Mouse (Mus musculus): ENCODE data around the gene Etv6. TPM values are rescaled to one million over a fixed set of nuclear protein-coding genes. Genes with fewer than 3 reads are reported as not detected.
A peak's percentile ranks its signal among the peaks of the same experiment; 100 is the strongest.

Gene Etv6
- polyA plus RNA-seq, 1 experiment from 2014 or later = 16.5 TPM

- H3K9ac ChIP-seq (ENCODE audit: low read length) = no peak overlapping the region
- H3K36me3 ChIP-seq (ENCODE audit: control insufficient read depth, insufficient read depth, low read length) = peaks cover 10% of the 10 kb centered on the region
- H3K4me3 ChIP-seq (ENCODE audit: low read depth, low read length) = no peak overlapping the region
- H3K27ac ChIP-seq (ENCODE audit: low read depth) = peak overlapping the region; percentile 61
- H3K4me1 ChIP-seq (replicated peaks; ENCODE audit: control insufficient read depth, insufficient read depth, low read length) = peaks cover 22% of the 10 kb centered on the region
- 16% methylated on average over 6 of the region's 6 CpGs for WGBS
- ATAC-seq (replicated peaks; ENCODE audit: low FRiP score, low TSS enrichment, low read depth) (peak; percentile 62; the same call in 1 of the 2 replicates), DNase-seq (ENCODE audit: low spot score) (no peak)
- no peaks in the 10 kb centered on the region for H3K9me3 ChIP-seq (ENCODE audit: control insufficient read depth, low read length)
- H3K4me2 ChIP-seq (ENCODE audit: low read length) = no peak overlapping the region
- no peaks in the 10 kb centered on the region for H3K27me3 ChIP-seq (replicated peaks; ENCODE audit: control insufficient read depth, insufficient read depth, low read length)
Observed at GRCm38 (mm10) chr6:134157533-134158115, 122.1 kb downstream of the Etv6 start.

- ATAC-seq (replicated peaks; ENCODE audit: low FRiP score, low TSS enrichment, low read depth) = no peak
- Histone ChIP-seq H3K9me3 (ENCODE audit: control insufficient read depth, low read length) (no peaks in the 10 kb centered on the region), H3K9ac (ENCODE audit: low read length) (no peak overlapping the region), H3K4me1 (replicated peaks; ENCODE audit: control insufficient read depth, insufficient read depth, low read length) (peaks cover 22% of the 10 kb centered on the region; the same call in 1 of the 2 replicates), H3K4me3 (ENCODE audit: low read depth, low read length) (no peak overlapping the region), H3K36me3 (ENCODE audit: control insufficient read depth, insufficient read depth, low read length) (peaks cover 10% of the 10 kb centered on the region), H3K27ac (ENCODE audit: low read depth) (peak overlapping the region; percentile 61; the same call in 1 of the 2 replicates), H3K4me2 (ENCODE audit: low read length) (no peak overlapping the region), H3K27me3 (replicated peaks; ENCODE audit: control insufficient read depth, insufficient read depth, low read length) (no peaks in the 10 kb centered on the region)
- DNase-seq (ENCODE audit: low spot score) = no peak
- 37% methylated on average over 2 of the region's 2 CpGs for WGBS
Observed at GRCm38 (mm10) chr6:134158201-134158600, 122.7 kb downstream of the Etv6 start.

GRCm38 (mm10) chr6:134159672-134160071 lies 124.2 kb downstream of the Etv6 start:
- no peaks in the 10 kb centered on the region for H3K9me3 ChIP-seq (ENCODE audit: control insufficient read depth, low read length)
- H3K4me3 ChIP-seq (ENCODE audit: low read depth, low read length) = no peak overlapping the region

GRCm38 (mm10) chr6:134161040-134161439 lies 125.5 kb downstream of the Etv6 start:
- Histone ChIP-seq H3K27ac (ENCODE audit: low read depth) (no peak overlapping the region), H3K27me3 (replicated peaks; ENCODE audit: control insufficient read depth, insufficient read depth, low read length) (no peaks in the 10 kb centered on the region), H3K4me1 (replicated peaks; ENCODE audit: control insufficient read depth, insufficient read depth, low read length) (peaks cover 18% of the 10 kb centered on the region; the same call in 1 of the 2 replicates), H3K9ac (ENCODE audit: low read length) (no peak overlapping the region), H3K9me3 (ENCODE audit: control insufficient read depth, low read length) (no peaks in the 10 kb centered on the region), H3K4me2 (ENCODE audit: low read length) (no peak overlapping the region), H3K4me3 (ENCODE audit: low read depth, low read length) (no peak overlapping the region), H3K36me3 (ENCODE audit: control insufficient read depth, insufficient read depth, low read length) (peaks cover 10% of the 10 kb centered on the region)
- 73% methylated on average over 13 of the region's 13 CpGs for WGBS
- ATAC-seq (replicated peaks; ENCODE audit: low FRiP score, low TSS enrichment, low read depth) = no peak
- DNase-seq (ENCODE audit: low spot score) = no peak

More at GRCm38 (mm10) chr6:134159672-134160071, 124.2 kb downstream of the Etv6 start:
- H3K27ac ChIP-seq (ENCODE audit: low read depth) = no peak overlapping the region
- peaks cover 22% of the 10 kb centered on the region; the same call in 1 of the 2 replicates for H3K4me1 ChIP-seq (replicated peaks; ENCODE audit: control insufficient read depth, insufficient read depth, low read length)
- no peak overlapping the region for H3K4me2 ChIP-seq (ENCODE audit: low read length)
- H3K9ac ChIP-seq (ENCODE audit: low read length) = no peak overlapping the region
- peaks cover 10% of the 10 kb centered on the region for H3K36me3 ChIP-seq (ENCODE audit: control insufficient read depth, insufficient read depth, low read length)
- DNase-seq (ENCODE audit: low spot score) (no peak), ATAC-seq (replicated peaks; ENCODE audit: low FRiP score, low TSS enrichment, low read depth) (no peak)
- WGBS = 66% methylated on average over 4 of the region's 4 CpGs
- no peaks in the 10 kb centered on the region for H3K27me3 ChIP-seq (replicated peaks; ENCODE audit: control insufficient read depth, insufficient read depth, low read length)

GRCm38 (mm10) chr6:134163346-134163745 lies 127.8 kb downstream of the Etv6 start:
- ATAC-seq (replicated peaks; ENCODE audit: low FRiP score, low TSS enrichment, low read depth) (no peak), DNase-seq (ENCODE audit: low spot score) (no peak)
- H3K9ac ChIP-seq (ENCODE audit: low read length) = no peak overlapping the region
- H3K4me2 ChIP-seq (ENCODE audit: low read length) = no peak overlapping the region
- no peaks in the 10 kb centered on the region for H3K27me3 ChIP-seq (replicated peaks; ENCODE audit: control insufficient read depth, insufficient read depth, low read length)
- no peaks in the 10 kb centered on the region for H3K9me3 ChIP-seq (ENCODE audit: control insufficient read depth, low read length)
- peaks cover 3% of the 10 kb centered on the region; the same call in 1 of the 2 replicates for H3K4me1 ChIP-seq (replicated peaks; ENCODE audit: control insufficient read depth, insufficient read depth, low read length)
- no peak overlapping the region for H3K27ac ChIP-seq (ENCODE audit: low read depth)
- peaks cover 10% of the 10 kb centered on the region for H3K36me3 ChIP-seq (ENCODE audit: control insufficient read depth, insufficient read depth, low read length)
- 49% methylated on average over 1 of the region's 1 CpGs for WGBS
- H3K4me3 ChIP-seq (ENCODE audit: low read depth, low read length) = no peak overlapping the region

GRCm38 (mm10) chr6:134164356-134164755 lies 128.9 kb downstream of the Etv6 start:
- WGBS = 55% methylated on average over 8 of the region's 8 CpGs
- peaks cover 3% of the 10 kb centered on the region; the same call in 1 of the 2 replicates for H3K4me1 ChIP-seq (replicated peaks; ENCODE audit: control insufficient read depth, insufficient read depth, low read length)
- ATAC-seq (replicated peaks; ENCODE audit: low FRiP score, low TSS enrichment, low read depth) (no peak), DNase-seq (ENCODE audit: low spot score) (no peak)
- no peak overlapping the region for H3K4me2 ChIP-seq (ENCODE audit: low read length)
- H3K9me3 ChIP-seq (ENCODE audit: control insufficient read depth, low read length) = no peaks in the 10 kb centered on the region
- peaks cover 10% of the 10 kb centered on the region for H3K36me3 ChIP-seq (ENCODE audit: control insufficient read depth, insufficient read depth, low read length)
- no peaks in the 10 kb centered on the region for H3K27me3 ChIP-seq (replicated peaks; ENCODE audit: control insufficient read depth, insufficient read depth, low read length)
- no peak overlapping the region for H3K27ac ChIP-seq (ENCODE audit: low read depth)
- no peak overlapping the region for H3K4me3 ChIP-seq (ENCODE audit: low read depth, low read length)
- no peak overlapping the region for H3K9ac ChIP-seq (ENCODE audit: low read length)

- peaks cover 10% of the 10 kb centered on the region for H3K36me3 ChIP-seq (ENCODE audit: control insufficient read depth, insufficient read depth, low read length)
- DNase-seq (ENCODE audit: low spot score) = no peak
- H3K9ac ChIP-seq (ENCODE audit: low read length) = no peak overlapping the region
- no peak overlapping the region for H3K4me2 ChIP-seq (ENCODE audit: low read length)
- 76% methylated on average over 8 of the region's 8 CpGs for WGBS
- no peak overlapping the region for H3K4me3 ChIP-seq (ENCODE audit: low read depth, low read length)
- no peak overlapping the region for H3K27ac ChIP-seq (ENCODE audit: low read depth)
- ATAC-seq (replicated peaks; ENCODE audit: low FRiP score, low TSS enrichment, low read depth) = no peak
- H3K27me3 ChIP-seq (replicated peaks; ENCODE audit: control insufficient read depth, insufficient read depth, low read length) = no peaks in the 10 kb centered on the region
- no peaks in the 10 kb centered on the region for H3K9me3 ChIP-seq (ENCODE audit: control insufficient read depth, low read length)
- H3K4me1 ChIP-seq (replicated peaks; ENCODE audit: control insufficient read depth, insufficient read depth, low read length) = 0 out of 2 replicates have a peak, but pooled peaks cover 3% of the 10 kb centered on the region
Observed at GRCm38 (mm10) chr6:134165012-134165411, 129.5 kb downstream of the Etv6 start.

GRCm38 (mm10) chr6:134167963-134168362 lies 132.5 kb downstream of the Etv6 start:
- Histone ChIP-seq H3K36me3 (ENCODE audit: control insufficient read depth, insufficient read depth, low read length) (no peaks in the 10 kb centered on the region; the same call in 1 of the 2 replicates), H3K27ac (ENCODE audit: low read depth) (no peak overlapping the region), H3K9me3 (ENCODE audit: control insufficient read depth, low read length) (no peaks in the 10 kb centered on the region), H3K9ac (ENCODE audit: low read length) (no peak overlapping the region), H3K27me3 (replicated peaks; ENCODE audit: control insufficient read depth, insufficient read depth, low read length) (no peaks in the 10 kb centered on the region), H3K4me2 (ENCODE audit: low read length) (no peak overlapping the region), H3K4me1 (replicated peaks; ENCODE audit: control insufficient read depth, insufficient read depth, low read length) (0 out of 2 replicates have a peak, but pooled peaks cover 5% of the 10 kb centered on the region), H3K4me3 (ENCODE audit: low read depth, low read length) (no peak overlapping the region)
- ATAC-seq (replicated peaks; ENCODE audit: low FRiP score, low TSS enrichment, low read depth) (no peak), DNase-seq (ENCODE audit: low spot score) (no peak)
- 85% methylated on average over 5 of the region's 5 CpGs for WGBS

- Histone ChIP-seq H3K4me1 (replicated peaks; ENCODE audit: control insufficient read depth, insufficient read depth, low read length) (0 out of 2 replicates have a peak, but pooled peaks cover 5% of the 10 kb centered on the region), H3K9me3 (ENCODE audit: control insufficient read depth, low read length) (no peaks in the 10 kb centered on the region), H3K4me3 (ENCODE audit: low read depth, low read length) (no peak overlapping the region), H3K9ac (ENCODE audit: low read length) (no peak overlapping the region), H3K27ac (ENCODE audit: low read depth) (no peak overlapping the region), H3K27me3 (replicated peaks; ENCODE audit: control insufficient read depth, insufficient read depth, low read length) (no peaks in the 10 kb centered on the region), H3K36me3 (ENCODE audit: control insufficient read depth, insufficient read depth, low read length) (no peaks in the 10 kb centered on the region; the same call in 1 of the 2 replicates), H3K4me2 (ENCODE audit: low read length) (no peak overlapping the region)
- DNase-seq (ENCODE audit: low spot score) (no peak), ATAC-seq (replicated peaks; ENCODE audit: low FRiP score, low TSS enrichment, low read depth) (no peak)
- 88% methylated on average over 11 of the region's 11 CpGs for WGBS
Observed at GRCm38 (mm10) chr6:134168799-134169198, 133.3 kb downstream of the Etv6 start.

All from intestine, embryonic 14.5 days (tissue).